Mouse (Mus musculus) C2C12 (cell line): Measurements from ENCODE around the gene Clec2e.

Source experiments
- CEBPB ChIP-seq: IDR thresholded peaks from one replicate; pipeline ENCODE4 v1.6.1; 2011; ENCODE audit warnings: low read depth, mild to moderate bottlenecking, control low read depth, moderate library complexity
- CTCF ChIP-seq: IDR thresholded peaks from one replicate; pipeline ENCODE4 v1.5.1; 2011; ENCODE audit not compliant: control insufficient read depth, insufficient read depth, insufficient read length
- FOSL1 ChIP-seq: IDR thresholded peaks from one replicate; pipeline ENCODE4 v1.8.0; 2011; ENCODE audit warnings: mild to moderate bottlenecking, low read length; ENCODE audit not compliant: poor library complexity, insufficient read depth, severe bottlenecking
- MAX ChIP-seq: IDR thresholded peaks from one replicate; pipeline ENCODE4 v1.6.1; 2011; ENCODE audit warnings: mild to moderate bottlenecking, control low read depth
- MYOD1 ChIP-seq: IDR thresholded peaks from one replicate; pipeline ENCODE4 v1.6.1; 2011; ENCODE audit warnings: low read depth; ENCODE audit not compliant: control insufficient read depth, insufficient read length
- MYOG ChIP-seq: IDR thresholded peaks from one replicate; pipeline ENCODE4 v1.6.1; 2011; ENCODE audit not compliant: control insufficient read depth, insufficient read length; ENCODE audit errors: extremely low read depth
- USF1 ChIP-seq: IDR thresholded peaks from one replicate; pipeline ENCODE4 v1.6.1; 2011; ENCODE audit warnings: low read depth, mild to moderate bottlenecking, control low read depth, moderate library complexity

DNA sequence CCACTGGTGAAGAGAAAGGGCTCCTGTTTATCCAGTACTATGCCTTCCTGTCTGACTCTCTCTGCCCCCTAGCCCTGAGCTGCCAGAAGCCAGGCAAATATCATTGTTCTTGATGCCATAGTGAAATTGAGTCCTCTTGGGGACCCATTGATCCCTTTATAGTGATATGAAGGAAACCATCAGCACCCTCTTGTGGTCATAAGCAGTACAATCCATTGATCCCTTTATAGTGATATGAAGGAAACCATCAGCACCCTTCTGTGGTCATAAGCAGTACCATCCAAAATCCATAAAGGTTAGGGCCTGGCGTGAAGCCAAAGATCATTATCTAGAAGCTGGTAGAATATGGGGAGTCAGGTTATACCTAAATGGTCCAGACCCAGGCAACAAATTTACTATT lies 33.7 kb downstream of the Clec2e start:
- no peak for TF ChIP-seq MYOD1
- no peak for TF ChIP-seq CTCF
- TF ChIP-seq CEBPB, result no peak
- no peak for TF ChIP-seq USF1
- TF ChIP-seq MYOG, result no peak
- no peak for TF ChIP-seq MAX
- no peak for TF ChIP-seq FOSL1
